ENCODE assay signal across 8 mouse cellular contexts in the genomic region with DNA sequence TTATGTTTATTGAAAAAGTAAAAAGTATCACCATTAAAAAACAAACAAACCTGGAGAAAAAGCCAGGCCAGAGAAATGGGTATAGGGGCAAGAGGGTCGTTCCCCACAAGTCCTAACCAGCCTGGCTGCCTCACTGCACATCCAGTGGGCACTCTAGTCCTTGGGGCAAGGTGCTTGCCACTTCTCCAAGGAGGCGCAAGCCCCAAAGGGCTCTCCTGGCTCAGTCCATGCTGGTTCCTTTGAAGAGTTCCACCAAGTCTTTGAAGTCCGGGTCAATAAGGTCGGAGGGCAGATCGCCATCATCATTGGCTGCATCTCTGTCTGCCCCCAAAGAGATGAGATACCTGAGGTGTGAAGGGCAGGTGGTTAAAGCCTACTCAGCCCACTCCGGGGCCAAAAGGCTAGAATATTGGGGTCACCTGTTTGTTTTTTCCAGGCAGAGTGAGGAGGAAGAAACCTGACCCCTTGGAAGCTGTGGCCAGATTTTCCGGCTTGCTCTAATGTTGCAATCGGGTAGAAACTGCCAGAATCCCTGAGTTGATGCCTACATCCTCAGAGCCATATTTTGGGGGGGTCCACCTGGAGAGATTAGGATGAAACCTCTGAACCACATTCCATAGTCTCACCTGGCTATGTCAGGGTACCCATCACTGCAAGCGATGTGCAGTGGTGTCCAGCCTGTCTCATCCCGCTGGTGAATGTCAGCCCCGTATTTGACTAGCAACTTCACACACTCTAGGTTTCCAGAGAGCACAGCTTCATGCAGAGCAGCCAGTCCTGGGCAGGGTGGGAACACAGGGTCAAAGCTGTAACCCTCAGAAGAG. TPM values are rescaled to one million over a fixed set of nuclear protein-coding genes. Genes with fewer than 3 reads are reported as not detected.
DNase-seq lines count a peak whose midpoint lies in the region; ATAC-seq lines count a peak whose summit lies in the region.

No protein-coding gene starts in this region.

- peak overlapping the region; percentile 72 for H3K4me2 ChIP-seq in forebrain, embryonic 11.5 days (ENCODE audit: low read depth, low read length, severe bottlenecking)
- peak overlapping the region; percentile 81 for H3K4me2 ChIP-seq in limb, embryonic 15.5 days

- peak overlapping the region; percentile 82 for H3K9ac ChIP-seq in forebrain, embryonic 11.5 days (ENCODE audit: low read length)
- H3K9ac ChIP-seq in limb, embryonic 15.5 days, result peak overlapping the region; percentile 92

- H3K36me3 ChIP-seq in forebrain, embryonic 11.5 days (ENCODE audit: control insufficient read depth, insufficient read depth, low read length), result no peaks in the 10 kb centered on the region
- peaks cover 11% of the 10 kb centered on the region for H3K36me3 ChIP-seq in limb, embryonic 15.5 days

- WGBS in forebrain, embryonic 11.5 days, result 75% methylated on average over 11 of the region's 11 CpGs
- WGBS in limb, embryonic 15.5 days, result 62% methylated on average over 11 of the region's 11 CpGs

- peak; percentile 35 to 54 for DNase-seq in gastrocnemius, adult 8-10 months (ENCODE audit: low spot score in 2 of 2)
- DNase-seq in gastrocnemius, postnatal 10 days, result no peak
- DNase-seq in 3T3-L1 (ENCODE audit: low read depth, low spot score), result peak; percentile 25
- no peak for DNase-seq in forebrain, embryonic 11.5 days (ENCODE audit: low spot score)
- no peak for DNase-seq in retina, embryonic 14.5 days (ENCODE audit: low spot score)
- DNase-seq in adrenal gland, postnatal 14 days, result no peak
- DNase-seq in ovary, postnatal 10 days (ENCODE audit: low spot score), result no peak

- H3K27ac ChIP-seq in forebrain, embryonic 11.5 days (ENCODE audit: low read depth, low read length), result no peak overlapping the region
- peak overlapping the region; percentile 94 for H3K27ac ChIP-seq in limb, embryonic 15.5 days

- H3K9me3 ChIP-seq in forebrain, embryonic 11.5 days (ENCODE audit: control insufficient read depth, low read length), result no peaks in the 10 kb centered on the region
- H3K9me3 ChIP-seq in limb, embryonic 15.5 days, result no peaks in the 10 kb centered on the region

- peaks cover 3% of the 10 kb centered on the region; the same call in 1 of the 2 replicates for H3K4me1 ChIP-seq in forebrain, embryonic 11.5 days (replicated peaks; ENCODE audit: control insufficient read depth, insufficient read depth, low read length)
- H3K4me1 ChIP-seq in limb, embryonic 15.5 days, result peaks cover 25% of the 10 kb centered on the region

- peak; percentile 40 for ATAC-seq in forebrain, embryonic 11.5 days (replicated peaks; ENCODE audit: low FRiP score)
- ATAC-seq in limb, embryonic 15.5 days (ENCODE audit: insufficient number of reproducible peaks, low FRiP score, low TSS enrichment, low read depth), result no peak

- no peaks in the 10 kb centered on the region for H3K27me3 ChIP-seq in forebrain, embryonic 11.5 days (ENCODE audit: control insufficient read depth, insufficient read depth, low read length)
- H3K27me3 ChIP-seq in limb, embryonic 15.5 days, result no peaks in the 10 kb centered on the region

- H3K4me3 ChIP-seq in forebrain, embryonic 11.5 days (ENCODE audit: low read depth, low read length), result peak overlapping the region; percentile 86
- peak overlapping the region; percentile 89 for H3K4me3 ChIP-seq in limb, embryonic 15.5 days

RNA-seq across cellular contexts. Expression of a gene that starts 0.7 kb away (rescaled TPM):
- total RNA-seq in gastrocnemius, adult 8-10 months (2022), result 10 to 100 TPM; 18.6 to 20.5 (median 20.1) TPM
- total RNA-seq in gastrocnemius, postnatal 10 days (2021), result 10 to 100 TPM; 51.3 to 52.7 TPM
- polyA plus RNA-seq in forebrain, embryonic 11.5 days (2014; fragmentation: Nextera tagmentation; extraction: Ambion mirVana), result 213 and 247 TPM in 2 replicates
- polyA plus RNA-seq in limb, embryonic 15.5 days (2015; fragmentation: Nextera tagmentation; extraction: Ambion mirVana), result 237 and 239 TPM in 2 replicates
- total RNA-seq in adrenal gland, postnatal 14 days (2021), result 52.6 and 67.9 TPM in 2 replicates

RNA-seq across cellular contexts. Expression of a gene that starts 0.7 kb away (rescaled TPM):
- 100 to 1,000 TPM; 157 to 382 (median 178) TPM for total RNA-seq in gastrocnemius, adult 8-10 months (2022)
- total RNA-seq in gastrocnemius, postnatal 10 days (2021), result 100 to 1,000 TPM; 156 to 183 TPM
- polyA plus RNA-seq in forebrain, embryonic 11.5 days (2014; fragmentation: Nextera tagmentation; extraction: Ambion mirVana), result not detected in 2 replicates
- polyA plus RNA-seq in limb, embryonic 15.5 days (2015; fragmentation: Nextera tagmentation; extraction: Ambion mirVana), result 3.2 and 11.9 TPM in 2 replicates
- total RNA-seq in adrenal gland, postnatal 14 days (2021), result 0.48 TPM in 1 of 2 replicates, not detected in the other

RNA-seq across cellular contexts. Expression of a gene that starts 19.7 kb away (rescaled TPM):
- under 1 TPM in 1 of 4 experiments, not detected in 3; 0.29 TPM for total RNA-seq in gastrocnemius, adult 8-10 months (2022)
- under 1 TPM; 0.09 to 0.75 TPM for total RNA-seq in gastrocnemius, postnatal 10 days (2021)
- 0.35 TPM in 1 of 2 replicates, not detected in the other for polyA plus RNA-seq in forebrain, embryonic 11.5 days (2014; fragmentation: Nextera tagmentation; extraction: Ambion mirVana)
- polyA plus RNA-seq in limb, embryonic 15.5 days (2015; fragmentation: Nextera tagmentation; extraction: Ambion mirVana), result 3.5 and 4.4 TPM in 2 replicates
- total RNA-seq in adrenal gland, postnatal 14 days (2021), result 2.3 and 11.7 TPM in 2 replicates

RNA-seq across cellular contexts. Expression of a gene that starts 22.9 kb away (rescaled TPM):
- total RNA-seq in gastrocnemius, adult 8-10 months (2022), result 100 to 1,000 TPM; 162 to 245 (median 209) TPM
- 100 to 1,000 TPM; 349 to 414 TPM for total RNA-seq in gastrocnemius, postnatal 10 days (2021)
- 439 and 476 TPM in 2 replicates for polyA plus RNA-seq in forebrain, embryonic 11.5 days (2014; fragmentation: Nextera tagmentation; extraction: Ambion mirVana)
- polyA plus RNA-seq in limb, embryonic 15.5 days (2015; fragmentation: Nextera tagmentation; extraction: Ambion mirVana), result 1,021 and 1,099 TPM in 2 replicates
- total RNA-seq in adrenal gland, postnatal 14 days (2021), result 449 and 479 TPM in 2 replicates

RNA-seq across cellular contexts. Expression of a gene that starts 31.2 kb away (rescaled TPM):
- 10 to 100 TPM; 74.3 to 86.2 (median 80.7) TPM for total RNA-seq in gastrocnemius, adult 8-10 months (2022)
- 100 to 1,000 TPM; 163 to 197 TPM for total RNA-seq in gastrocnemius, postnatal 10 days (2021)
- polyA plus RNA-seq in forebrain, embryonic 11.5 days (2014; fragmentation: Nextera tagmentation; extraction: Ambion mirVana), result 621 and 667 TPM in 2 replicates
- 581 and 641 TPM in 2 replicates for polyA plus RNA-seq in limb, embryonic 15.5 days (2015; fragmentation: Nextera tagmentation; extraction: Ambion mirVana)
- 268 and 310 TPM in 2 replicates for total RNA-seq in adrenal gland, postnatal 14 days (2021)

Comparison
In these comparisons a context has a peak if more than half of its experiments do, and no peak if none do; other contexts are left out.
1. DNase-seq: peak in gastrocnemius, adult 8-10 months (2 of 2) and 3T3-L1 (single experiment); none in gastrocnemius, postnatal 10 days (single experiment), forebrain, embryonic 11.5 days (single experiment), retina, embryonic 14.5 days (single experiment), adrenal gland, postnatal 14 days (single experiment) and ovary, postnatal 10 days (single experiment).
2. RNA of a gene that starts 0.7 kb away (total RNA-seq): 157 to 382 TPM in gastrocnemius, adult 8-10 months and 156 to 183 TPM in gastrocnemius, postnatal 10 days; 0.48 TPM in adrenal gland, postnatal 14 days; every median in the first group is over 100 times any median in the second.